Mouse (Mus musculus) hindlimb bud, embryonic 11.5 days (tissue): ENCODE measurements around the gene Acadvl.

Experiments used
- DNase-seq: peaks from one replicate; pipeline ENCODE4 v3.0.0-alpha.2; 2012; ENCODE audit warnings: low read depth, low spot score; ENCODE audit errors: extremely low spot score

Acadvl gene

GRCm38 (mm10) chr11:70005521-70005920 is 9.7 kb downstream of the Acadvl start:
- DNase-seq = no peak

DNA sequence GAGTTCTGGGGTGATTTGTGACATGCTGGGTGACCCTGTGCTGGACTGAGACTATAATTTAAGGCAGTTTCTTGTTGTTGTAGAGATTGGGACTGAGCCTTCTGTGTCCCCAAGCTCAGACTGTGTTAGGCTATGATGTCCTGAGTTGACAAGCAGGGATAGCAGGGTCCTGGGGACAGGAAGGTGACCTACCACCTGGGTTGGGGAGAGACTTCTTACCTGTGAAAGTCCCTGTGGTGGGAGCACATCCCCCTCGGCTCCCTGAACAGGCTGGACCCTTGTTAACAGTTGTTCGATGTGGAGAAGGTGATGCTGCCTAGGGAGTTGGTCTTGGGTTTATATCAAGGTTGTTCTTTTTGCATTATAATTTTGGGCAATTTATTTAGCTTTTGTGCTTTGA is 12.7 kb downstream of the Acadvl start:
- DNase-seq = no peak

- no peak for DNase-seq
Observed at GRCm38 (mm10) chr11:70001865-70002264, 13.3 kb downstream of the Acadvl start.

- DNase-seq = no peak
Observed at GRCm38 (mm10) chr11:70001159-70001558, 14.1 kb downstream of the Acadvl start.

DNA sequence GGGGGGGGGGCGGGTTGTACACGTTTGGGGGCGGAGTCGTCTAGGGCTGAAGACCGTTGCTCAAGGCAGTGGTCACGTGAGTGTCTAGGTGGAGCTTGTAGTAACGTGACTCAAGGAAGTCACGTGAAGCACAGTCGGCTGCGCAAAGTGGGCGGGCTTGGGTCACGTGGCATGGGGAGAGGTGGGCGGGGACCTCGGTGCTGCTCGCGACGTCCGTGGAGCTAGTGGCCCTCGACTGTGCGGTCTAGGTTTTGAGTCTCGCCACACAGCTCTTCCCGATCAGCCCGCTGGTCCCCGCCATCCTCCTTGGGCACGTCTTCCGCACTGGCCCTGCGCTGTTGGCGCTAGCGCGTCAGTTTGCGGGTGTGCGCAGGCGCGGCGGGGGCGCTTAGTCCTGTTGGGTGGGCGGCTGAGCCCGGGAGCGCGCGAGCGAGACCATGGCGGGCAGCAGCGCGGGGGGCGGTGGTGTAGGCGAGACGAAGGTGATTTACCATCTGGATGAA is 14.8 kb downstream of the Acadvl start, which contains the start of gene Dvl2:
Dvl2 (plus strand) TSS at position 200 of the 503 bp plus-strand sequence.
- DNase-seq = peak; percentile 83

DNA sequence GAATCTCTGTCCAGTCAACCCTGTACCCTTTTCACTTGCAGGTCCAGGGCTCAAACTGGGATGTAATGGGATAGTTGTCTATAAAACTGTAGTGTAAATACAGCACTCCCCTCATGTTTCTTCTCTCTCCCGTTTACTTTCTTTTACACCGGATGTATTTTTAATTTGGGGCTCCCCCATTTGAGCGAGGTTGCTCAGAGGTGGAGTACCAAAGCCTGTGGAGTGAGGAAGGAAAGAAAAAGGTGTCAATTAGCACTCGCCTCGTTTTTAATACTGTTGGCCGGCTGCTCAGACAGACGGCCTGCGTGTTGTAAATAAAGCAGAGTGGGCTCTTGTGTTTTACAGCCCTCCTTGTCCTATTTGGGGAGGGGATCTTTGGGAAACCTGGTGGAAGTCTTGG is 15.5 kb downstream of the Acadvl start:
- DNase-seq = no peak

GRCm38 (mm10) chr11:69998567-69999491 is 16.4 kb downstream of the Acadvl start:
- DNase-seq = no peak

DNA sequence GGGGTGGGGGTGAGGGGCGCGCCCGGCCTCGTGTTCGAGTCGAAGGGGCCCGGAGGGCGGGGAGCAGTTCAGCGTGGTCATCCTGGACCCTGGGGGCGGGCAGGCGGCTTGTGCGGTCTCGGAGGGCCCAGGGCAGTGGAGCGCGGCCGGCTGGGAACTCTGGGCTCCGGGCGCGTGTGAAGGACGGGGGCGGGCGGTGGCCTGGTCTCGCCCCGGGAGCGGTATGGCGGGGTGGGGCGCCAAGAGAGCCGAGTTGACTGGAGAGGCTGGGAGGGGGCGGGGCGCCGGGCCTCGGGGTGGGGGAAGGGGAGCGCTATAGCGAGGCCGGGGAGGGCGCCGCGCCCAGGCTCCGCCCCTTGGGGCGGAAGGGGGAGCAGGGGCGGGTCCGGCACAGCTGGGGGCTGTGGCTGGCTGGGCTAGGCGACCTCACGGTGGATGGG is 18.1 kb downstream of the Acadvl start:
- no peak for DNase-seq

DNA sequence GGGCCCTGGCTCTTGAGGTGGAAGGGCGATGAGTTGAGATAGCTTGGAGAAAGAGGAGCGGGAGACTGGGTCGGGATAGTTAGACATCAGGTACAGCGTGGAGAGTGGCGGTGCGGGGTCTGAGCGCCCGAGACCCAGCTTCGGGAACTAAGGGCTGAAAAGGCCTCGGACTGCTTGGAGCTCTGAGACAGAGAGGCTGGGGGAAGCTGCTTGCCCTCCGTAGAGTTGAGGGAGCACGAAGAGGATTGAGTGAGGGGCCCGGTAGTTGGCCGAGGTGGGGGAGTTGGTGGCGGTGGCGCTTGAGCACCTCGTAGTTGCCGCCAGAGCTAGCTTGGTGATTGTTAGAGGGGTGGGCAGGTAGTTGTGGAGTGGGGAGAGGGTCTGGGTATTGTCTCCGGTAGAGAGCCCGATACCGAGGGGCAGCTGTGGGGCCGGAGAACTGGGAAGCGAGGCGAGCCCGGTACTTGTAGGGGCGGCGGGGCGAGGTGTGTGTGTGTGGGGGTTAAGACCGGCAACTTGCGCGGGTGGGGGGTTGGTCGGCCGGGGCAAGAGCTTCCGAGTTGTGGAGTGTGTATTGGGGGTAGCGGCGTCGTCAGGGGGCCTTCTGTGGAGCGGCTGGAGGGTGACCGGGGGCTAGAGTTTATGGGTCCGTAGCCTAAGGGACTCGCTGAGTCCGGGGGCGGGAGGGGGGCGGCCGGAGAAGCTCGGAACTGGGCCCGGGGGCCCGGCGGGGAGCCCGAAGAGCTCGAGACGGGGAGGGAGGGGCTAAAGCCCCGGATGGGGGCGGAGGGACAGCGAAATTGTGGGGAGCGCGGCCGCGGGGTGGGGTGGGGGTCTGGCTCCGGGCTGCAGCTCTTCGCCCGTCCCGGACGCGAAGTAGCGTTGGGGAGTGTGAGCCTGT is 18.8 kb downstream of the Acadvl start:
- no peak for DNase-seq

- DNase-seq = peak; percentile 96
Observed at GRCm38 (mm10) chr11:69995391-69995960, 19.7 kb downstream of the Acadvl start, which contains the start of gene Phf23. Gene Phf23, plus strand, starts transcription at chr11:69995777.

DNA sequence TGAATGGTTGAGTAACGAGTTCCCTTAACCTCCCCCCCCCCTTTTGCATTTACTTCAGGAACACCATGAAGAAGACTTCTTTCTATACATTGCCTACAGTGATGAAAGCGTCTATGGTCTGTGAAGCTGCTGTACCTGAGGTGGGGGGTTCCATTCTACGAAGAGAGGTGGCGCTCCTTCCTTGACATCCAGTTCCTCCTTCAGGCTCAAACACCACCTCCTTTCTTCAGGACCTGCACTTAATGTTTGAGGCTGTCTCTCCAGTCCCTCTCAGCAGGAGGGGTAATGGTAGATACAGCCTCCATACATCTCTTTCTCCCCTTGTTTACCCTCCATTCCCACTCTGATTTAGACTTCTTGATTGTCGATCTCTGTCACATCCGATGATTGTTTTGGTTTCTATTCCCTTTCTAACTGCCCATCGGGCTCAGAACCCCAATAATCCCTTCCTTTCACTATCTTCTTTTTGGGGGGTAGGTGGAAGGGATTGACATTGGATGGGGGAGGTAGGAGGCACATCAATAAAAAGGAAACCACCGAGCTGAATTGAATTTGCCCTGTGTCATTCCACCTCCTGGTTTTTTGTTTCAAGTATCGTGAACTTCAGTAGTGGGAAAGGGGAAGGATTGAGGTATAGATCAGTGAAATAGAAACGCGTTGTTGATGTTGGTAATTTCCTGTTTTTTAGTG is 20.7 kb downstream of the Acadvl start:
- no peak for DNase-seq

GRCm38 (mm10) chr11:69992932-69993331 is 22.3 kb downstream of the Acadvl start:
- DNase-seq = no peak

GRCm38 (mm10) chr11:69992396-69992795 is 22.8 kb downstream of the Acadvl start:
- no peak for DNase-seq

DNA sequence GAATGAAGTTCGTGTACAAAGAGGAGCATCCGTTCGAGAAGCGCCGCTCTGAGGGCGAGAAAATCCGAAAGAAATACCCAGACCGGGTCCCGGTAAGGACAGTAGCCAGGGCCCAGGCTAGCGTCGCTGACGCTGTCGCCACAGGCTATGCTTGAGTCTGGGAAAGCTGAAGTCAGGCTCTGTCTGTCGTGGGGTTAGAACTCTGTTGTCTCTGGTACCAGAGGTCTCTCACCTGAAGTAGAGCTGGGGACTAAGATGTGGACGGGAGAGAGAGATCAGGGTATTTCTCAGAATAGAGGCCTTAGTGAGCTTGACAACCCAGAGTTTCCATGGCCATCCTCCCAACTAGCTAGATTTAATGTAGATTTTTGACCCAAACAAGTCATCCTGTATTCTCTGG is 23.5 kb downstream of the Acadvl start:
- DNase-seq = no peak

- peak; percentile 99 for DNase-seq
Observed at GRCm38 (mm10) chr11:69990850-69991691, 24.1 kb downstream of the Acadvl start, which contains the start of gene Gabarap. Gene Gabarap, plus strand, starts transcription at chr11:69991143.

GRCm38 (mm10) chr11:69989949-69990348 is 25.3 kb downstream of the Acadvl start:
- no peak for DNase-seq

DNA sequence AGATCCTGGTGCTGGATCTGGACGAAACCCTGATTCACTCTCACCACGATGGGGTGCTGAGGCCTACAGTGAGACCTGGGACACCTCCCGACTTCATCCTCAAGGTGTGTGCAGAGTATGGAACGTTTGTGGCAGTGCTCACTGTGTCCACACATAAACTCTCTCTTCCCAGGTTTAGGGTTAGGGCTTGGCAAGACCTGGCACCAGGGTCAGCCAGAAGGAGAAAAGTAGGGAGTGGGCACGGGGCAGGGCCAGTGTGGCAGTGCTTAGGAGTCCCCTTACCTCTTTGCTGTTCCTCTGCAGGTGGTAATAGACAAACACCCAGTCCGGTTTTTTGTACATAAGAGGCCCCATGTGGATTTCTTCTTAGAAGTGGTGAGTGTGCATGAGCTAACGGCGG is 30.8 kb downstream of the Acadvl start:
- no peak for DNase-seq

- no peak for DNase-seq
Observed at GRCm38 (mm10) chr11:69983377-69983776, 31.8 kb downstream of the Acadvl start.

DNA sequence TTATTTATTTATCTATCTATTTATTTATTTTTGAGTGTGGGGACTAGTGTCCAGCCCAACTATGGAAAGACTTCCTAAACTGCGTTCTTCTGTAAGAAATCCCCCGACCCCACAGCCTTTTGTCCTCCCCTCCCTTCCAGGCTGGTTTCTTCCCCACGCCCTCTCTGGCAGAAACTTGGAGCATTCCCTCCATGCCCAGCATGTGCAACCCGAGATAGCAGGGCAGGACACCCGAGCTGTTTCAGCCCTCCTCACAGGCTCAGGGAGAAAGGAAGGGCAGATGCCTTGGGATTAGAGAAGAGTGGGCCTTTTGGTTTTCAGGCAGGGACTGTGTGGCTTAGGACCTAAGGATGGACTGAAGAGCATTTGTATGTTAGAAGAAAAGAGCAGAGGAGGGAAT is 32.3 kb downstream of the Acadvl start:
- DNase-seq = no peak
